Mouse (Mus musculus) midbrain, postnatal 0 days (tissue): ENCODE data around the gene Crygn. TPM values are rescaled to one million over a fixed set of nuclear protein-coding genes. Genes with fewer than 3 reads are reported as not detected.

Experiments used
- ATAC-seq: fragments of 200-750 bp; cut with Nextera tagmentation; 2 replicates; pipeline ENCODE4 v1.8.0; 2017; ENCODE audit warnings: moderate number of reproducible peaks, mild to moderate bottlenecking, moderate TSS enrichment, moderate library complexity; ENCODE audit not compliant: low FRiP score
- DNase-seq: peaks from one replicate; pipeline ENCODE4 v3.0.0-alpha.2; 2015; ENCODE audit warnings: low spot score
- H3K27ac ChIP-seq: fragments of 300-500 bp; sonication (generic); 2 replicates; pipeline ENCODE4 v1.5.1; 2014; ENCODE audit warnings: low read depth, mild to moderate bottlenecking, low read length, mixed read lengths
- H3K27me3 ChIP-seq: fragments of 300-500 bp; sonication (generic); 2 replicates; pipeline ENCODE4 v1.6.1; 2014; ENCODE audit warnings: low read length, control low read depth, mixed read lengths; ENCODE audit not compliant: insufficient read depth
- H3K36me3 ChIP-seq: fragments of 300-500 bp; sonication (generic); 2 replicates; pipeline ENCODE4 v1.6.1; 2014; ENCODE audit warnings: low read length, control low read depth, mixed read lengths; ENCODE audit not compliant: insufficient read depth
- H3K4me1 ChIP-seq: fragments of 300-500 bp; sonication (generic); 2 replicates; pipeline ENCODE4 v1.6.1; 2014; ENCODE audit warnings: mild to moderate bottlenecking, control low read depth, antibody characterized with exemption, low read length, mixed read lengths; ENCODE audit not compliant: insufficient read depth
- H3K4me2 ChIP-seq: fragments of 300-500 bp; sonication (generic); 2 replicates; pipeline ENCODE4 v1.6.1; 2014; ENCODE audit warnings: low read depth, mild to moderate bottlenecking, low read length, mixed read lengths; ENCODE audit not compliant: poor library complexity, severe bottlenecking
- H3K4me3 ChIP-seq: fragments of 300-500 bp; sonication (generic); 2 replicates; pipeline ENCODE4 v1.5.1; 2014; ENCODE audit warnings: low read depth, mild to moderate bottlenecking, low read length, moderate library complexity
- H3K9ac ChIP-seq: fragments of 300-500 bp; sonication (generic); replicated peaks from 2 replicates; pipeline ENCODE4 v1.6.1; 2014; ENCODE audit warnings: mild to moderate bottlenecking, low read length, moderate library complexity, mixed read lengths; ENCODE audit not compliant: poor library complexity, severe bottlenecking
- H3K9me3 ChIP-seq: fragments of 300-500 bp; sonication (generic); 2 replicates; pipeline ENCODE4 v1.6.1; 2016; ENCODE audit warnings: low read length, control low read depth
- CTCF ChIP-seq: IDR thresholded peaks from 2 replicates; pipeline ENCODE4 v1.5.1; 2016; ENCODE audit warnings: antibody characterized with exemption, mild to moderate bottlenecking
- WGBS: fragments of 180-500 bp; shearing (Covaris S2); extraction: QIAGEN DNeasy Blood & Tissue Kit; methylation state at CpG from one replicate; pipeline ENCODE4 v1.1.7; 2014; 5-methylcytosine and 5-hydroxymethylcytosine counted together
- polyA plus RNA-seq: library from polyadenylated mRNA; unstranded; fragments of >200 nt; fragmentation: Nextera tagmentation; extraction: Ambion mirVana; gene quantifications from 2 replicates; pipeline ENCODE4 v1.2.1, GENCODE M21; 2015
- total RNA-seq: library from RNA; depleted of rRNA; stranded (reverse); fragments of >200 nt; gene quantifications from 2 replicates; pipeline ENCODE4 v1.2.3, GENCODE M21; 2014

Gene Crygn
- total and polyA plus RNA-seq, 2 experiments from 2014 or later: 5.0 TPM; not detected in 1

- no peaks in the 10 kb centered on the region for H3K36me3 ChIP-seq
- H3K9me3 ChIP-seq: no peaks in the 10 kb centered on the region
- DNase-seq: no peak
- H3K27ac ChIP-seq: no peak overlapping the region
- H3K9ac ChIP-seq: 0 out of 2 replicates have a peak overlapping the region, but pooled peaks have one; percentile 46
- TF ChIP-seq CTCF: no peak
- ATAC-seq: no peak
- peaks cover 18% of the 10 kb centered on the region for H3K27me3 ChIP-seq
- H3K4me3 ChIP-seq: peak overlapping the region; percentile 45
- 0 out of 2 replicates have a peak, but pooled peaks cover 7% of the 10 kb centered on the region for H3K4me1 ChIP-seq
- 4% methylated on average over 15 of the region's 15 CpGs for WGBS
- peak overlapping the region; percentile 65 for H3K4me2 ChIP-seq
Measured at GRCm38 (mm10) chr5:24730986-24731385, 26.8 kb downstream of the Crygn start.

- H3K27ac ChIP-seq: no peak within 1 kb of the TSS
- H3K36me3 ChIP-seq: no peaks in the 10 kb centered on the region
- H3K27me3 ChIP-seq: peaks cover 18% of the 10 kb centered on the region
- peak within 1 kb of the TSS; percentile 45 for H3K4me3 ChIP-seq
- under 1% methylated on average over 23 of the region's 23 CpGs for WGBS
- TF ChIP-seq CTCF: no peak
- DNase-seq (no peak), ATAC-seq (peak; percentile 55; the same call in 1 of the 2 replicates)
- peak within 1 kb of the TSS; percentile 65 for H3K4me2 ChIP-seq
- peak within 1 kb of the TSS; percentile 46 for H3K9ac ChIP-seq
- 0 out of 2 replicates have a peak, but pooled peaks cover 7% of the 10 kb centered on the region for H3K4me1 ChIP-seq
- no peaks in the 10 kb centered on the region for H3K9me3 ChIP-seq
Measured at GRCm38 (mm10) chr5:24730488-24730871, 27.3 kb downstream of the Crygn start, which contains the start of gene Wdr86. Gene Wdr86 (minus strand): TSS chr5:24730727.

GRCm38 (mm10) chr5:24729797-24730487 is 27.9 kb downstream of the Crygn start:
- Histone ChIP-seq H3K4me1 (0 out of 2 replicates have a peak, but pooled peaks cover 7% of the 10 kb centered on the region), H3K4me3 (peak overlapping the region; percentile 45), H3K4me2 (peak overlapping the region; percentile 65), H3K36me3 (no peaks in the 10 kb centered on the region), H3K9me3 (no peaks in the 10 kb centered on the region), H3K27me3 (peaks cover 18% of the 10 kb centered on the region), H3K27ac (no peak overlapping the region), H3K9ac (peak overlapping the region; percentile 46)
- 2% methylated on average over 44 of the region's 49 CpGs for WGBS
- DNase-seq (no peak), ATAC-seq (no peak)
- no peak for TF ChIP-seq CTCF

GRCm38 (mm10) chr5:24726901-24727836 is 30.6 kb downstream of the Crygn start:
- Histone ChIP-seq H3K4me2 (no peak overlapping the region), H3K4me1 (0 out of 2 replicates have a peak, but pooled peaks cover 7% of the 10 kb centered on the region), H3K9ac (no peak overlapping the region), H3K27me3 (peaks cover 18% of the 10 kb centered on the region), H3K36me3 (no peaks in the 10 kb centered on the region), H3K4me3 (no peak overlapping the region), H3K9me3 (no peaks in the 10 kb centered on the region), H3K27ac (no peak overlapping the region)
- ATAC-seq (no peak), DNase-seq (no peak)
- TF ChIP-seq CTCF: no peak
- WGBS: 73% methylated on average over 12 of the region's 12 CpGs

GRCm38 (mm10) chr5:24725897-24726296 is 31.9 kb downstream of the Crygn start:
- no peaks in the 10 kb centered on the region for H3K36me3 ChIP-seq
- peaks cover 18% of the 10 kb centered on the region for H3K27me3 ChIP-seq
- ATAC-seq: no peak
- DNase-seq: no peak
- H3K4me3 ChIP-seq: no peak overlapping the region
- no peak overlapping the region for H3K4me2 ChIP-seq
- no peak overlapping the region for H3K9ac ChIP-seq
- no peaks in the 10 kb centered on the region for H3K9me3 ChIP-seq
- no peak for TF ChIP-seq CTCF
- no peak overlapping the region for H3K27ac ChIP-seq
- WGBS: 64% methylated on average over 6 of the region's 6 CpGs
- H3K4me1 ChIP-seq: 0 out of 2 replicates have a peak, but pooled peaks cover 7% of the 10 kb centered on the region
